Mouse (Mus musculus): ENCODE measurements around the gene Aif1.
A peak's percentile ranks its signal among the peaks of the same experiment; 100 is the strongest.

Aif1 gene

DNA sequence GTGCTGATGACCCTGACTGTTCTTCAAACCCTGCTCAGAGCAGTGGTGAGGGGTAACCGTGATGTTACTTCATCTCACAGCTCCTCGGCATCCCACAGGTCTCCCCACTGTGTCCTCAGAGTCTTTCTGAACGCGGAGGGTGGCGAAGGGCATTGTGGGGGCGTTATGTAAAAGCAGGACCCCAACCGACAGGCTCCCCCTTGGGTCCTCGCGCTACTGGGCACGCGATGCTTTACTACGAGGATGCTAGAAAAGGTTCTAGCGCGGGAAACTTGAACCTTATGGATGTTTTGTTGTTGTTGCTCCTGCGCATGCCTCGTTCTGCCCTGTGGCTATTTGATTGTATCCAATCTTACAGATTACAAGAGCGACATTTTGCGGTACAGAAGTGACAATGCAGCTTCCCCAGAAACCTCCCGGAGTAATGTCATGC lies 54.0 kb downstream of the Aif1 start, which contains the start of gene Csnk2b:
Gene Csnk2b (minus strand): TSS at position 183 of the 433 bp plus-strand sequence.
- no peak for DNase-seq (ENCODE audit: low read depth in 1 of 2, low spot score in 2 of 2)

DNA sequence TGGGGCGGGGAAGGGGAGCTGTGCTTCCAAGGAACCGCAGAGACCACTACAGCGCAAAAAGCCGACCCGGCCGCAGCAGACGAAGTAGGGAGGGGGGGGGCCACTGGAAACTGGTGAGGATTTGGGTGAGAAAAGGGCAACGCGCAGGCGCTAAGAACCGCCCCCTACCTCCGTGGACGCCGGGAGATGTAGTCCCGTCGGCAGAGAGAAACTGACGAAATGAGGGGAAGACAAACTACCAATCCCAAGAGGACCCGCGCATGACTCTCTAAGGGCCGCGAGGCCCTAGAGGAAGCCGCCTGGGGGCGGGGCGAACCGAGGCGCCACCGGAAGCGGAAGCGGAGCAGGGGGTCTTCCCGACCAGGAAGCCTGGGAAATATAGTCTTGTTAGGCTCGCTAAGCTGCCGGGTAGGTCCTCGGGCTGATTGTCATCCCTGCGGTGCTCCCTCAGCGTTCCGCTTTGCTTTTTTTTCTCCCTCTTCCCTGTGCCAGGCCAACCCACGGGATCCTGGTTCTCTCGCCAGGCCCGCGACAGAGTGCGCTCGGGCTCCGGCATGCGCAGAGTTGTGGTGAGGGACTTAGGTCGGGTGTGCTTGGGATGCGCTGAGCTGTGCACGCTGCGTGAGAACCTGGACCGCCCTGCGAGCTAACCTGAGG lies 54.6 kb downstream of the Aif1 start, which contains the start of gene Gpank1:
Gene Gpank1 (plus strand): TSS at position 313 of the 657 bp plus-strand sequence.
- DNase-seq (ENCODE audit: low read depth in 1 of 2, low spot score in 2 of 2) = peak; percentile 92 to 93

Data from monocyte, adult 2 months (primary cell).